Mouse (Mus musculus) lung, postnatal 4 days (tissue): ENCODE data around the gene Arhgap23.

Experiments used
- DNase-seq, 2 experiments: peaks; one replicate each; pipeline ENCODE4 v3.0.0; 2021

Gene Arhgap23

GRCm38 (mm10) chr11:97415330-97415711, at the start of gene Arhgap23:
Gene Arhgap23, plus strand, starts transcription at chr11:97415533.
- DNase-seq: peak; percentile 80 to 84

- DNase-seq: no peak
Measured at GRCm38 (mm10) chr11:97365556-97365955, 49.8 kb upstream of the Arhgap23 start.

- no peak for DNase-seq
Measured at GRCm38 (mm10) chr11:97368501-97368900, 46.8 kb upstream of the Arhgap23 start.

GRCm38 (mm10) chr11:97370329-97371091, 44.8 kb upstream of the Arhgap23 start:
- DNase-seq: peak in 1 of 2 experiments; percentile 46

GRCm38 (mm10) chr11:97372159-97372864, 43.0 kb upstream of the Arhgap23 start:
- no peak for DNase-seq

GRCm38 (mm10) chr11:97373402-97373801, 41.9 kb upstream of the Arhgap23 start:
- no peak for DNase-seq

GRCm38 (mm10) chr11:97380036-97380435, 35.3 kb upstream of the Arhgap23 start:
- DNase-seq: no peak

GRCm38 (mm10) chr11:97383017-97383416, 32.3 kb upstream of the Arhgap23 start:
- DNase-seq: no peak

- no peak for DNase-seq
Measured at GRCm38 (mm10) chr11:97383764-97384163, 31.6 kb upstream of the Arhgap23 start.

GRCm38 (mm10) chr11:97387811-97388210, 27.5 kb upstream of the Arhgap23 start:
- DNase-seq: no peak

- DNase-seq: peak; percentile 38 to 76
Measured at GRCm38 (mm10) chr11:97389127-97389526, 26.2 kb upstream of the Arhgap23 start.

GRCm38 (mm10) chr11:97393658-97394057, 21.7 kb upstream of the Arhgap23 start:
- no peak for DNase-seq

- DNase-seq: peak in 1 of 2 experiments; percentile 35
Measured at GRCm38 (mm10) chr11:97394146-97394545, 21.2 kb upstream of the Arhgap23 start.

GRCm38 (mm10) chr11:97398506-97398905, 16.8 kb upstream of the Arhgap23 start:
- peak in 1 of 2 experiments; percentile 20 for DNase-seq

- DNase-seq: peak; percentile 88 to 89
Measured at GRCm38 (mm10) chr11:97399958-97400710, 15.2 kb upstream of the Arhgap23 start.

GRCm38 (mm10) chr11:97401082-97401481, 14.3 kb upstream of the Arhgap23 start:
- DNase-seq: peak in 1 of 2 experiments; percentile 43

GRCm38 (mm10) chr11:97401686-97402435, 13.5 kb upstream of the Arhgap23 start:
- DNase-seq: peak in 1 of 2 experiments; percentile 14

GRCm38 (mm10) chr11:97402746-97403145, 12.6 kb upstream of the Arhgap23 start:
- DNase-seq: no peak

- DNase-seq: no peak
Measured at GRCm38 (mm10) chr11:97403614-97404183, 11.6 kb upstream of the Arhgap23 start.

GRCm38 (mm10) chr11:97404184-97404760, 11.1 kb upstream of the Arhgap23 start:
- DNase-seq: peak; percentile 62 to 82

GRCm38 (mm10) chr11:97404761-97405190, 10.6 kb upstream of the Arhgap23 start:
- peak; percentile 36 to 55 for DNase-seq
